Mouse (Mus musculus): ENCODE data around the gene Gm37240.

GRCm38 (mm10) chr3:85209887-85210844, 677.2 kb downstream of the Gm37240 start:
- TF ChIP-seq MAFK (IDR thresholded peaks at IDR 0.05; ENCODE audit: insufficient read depth, low read depth, low read length) (no peak), CHD2 (IDR thresholded peaks at IDR 0.05; ENCODE audit: low read depth, low read length) (no peak), ZC3H11A (IDR thresholded peaks at IDR 0.05; ENCODE audit: borderline replicate concordance, low read depth, low read length) (no peak), HCFC1 (IDR thresholded peaks at IDR 0.05; ENCODE audit: borderline replicate concordance, insufficient read depth, low read length) (no peak)

Measured in ES-E14 (cell line).